Mouse (Mus musculus): ENCODE data around the gene Myo1h. TPM values are rescaled to one million over a fixed set of nuclear protein-coding genes. Genes with fewer than 3 reads are reported as not detected.

The Myo1h gene
- polyA plus RNA-seq, 1 experiment, result 1.1 TPM

- DNase-seq (ENCODE audit: low read depth), result no peak
Measured at GRCm38 (mm10) chr5:114393169-114393568, 104.2 kb downstream of the Myo1h start.

- no peak for DNase-seq (ENCODE audit: low read depth)
Measured at GRCm38 (mm10) chr5:114406592-114406991, 117.6 kb downstream of the Myo1h start.

GRCm38 (mm10) chr5:114407269-114407668 is 118.3 kb downstream of the Myo1h start:
- DNase-seq (ENCODE audit: low read depth), result no peak

- DNase-seq (ENCODE audit: low read depth), result no peak
Measured at GRCm38 (mm10) chr5:114407810-114408209, 118.8 kb downstream of the Myo1h start.

GRCm38 (mm10) chr5:114408846-114409245 is 119.9 kb downstream of the Myo1h start:
- no peak for DNase-seq (ENCODE audit: low read depth)

- no peak for DNase-seq (ENCODE audit: low read depth)
Measured at GRCm38 (mm10) chr5:114410429-114410828, 121.5 kb downstream of the Myo1h start.

- no peak for DNase-seq (ENCODE audit: low read depth)
Measured at GRCm38 (mm10) chr5:114412361-114412998, 123.5 kb downstream of the Myo1h start.

- no peak for DNase-seq (ENCODE audit: low read depth)
Measured at GRCm38 (mm10) chr5:114413067-114413735, 124.2 kb downstream of the Myo1h start.

Other genes with a start within 250 kb of the Myo1h start
- 32.8 and 35.0 TPM in 2 replicates for gene Usp30, start 223.7 kb upstream of the Myo1h start, polyA plus RNA-seq (2012; rRNA removed)
- gene Svop, start 197.6 kb upstream of the Myo1h start, polyA plus RNA-seq (2012; rRNA removed), result 0.15 TPM in 2 replicates
- gene Alkbh2, start 160.9 kb upstream of the Myo1h start, polyA plus RNA-seq (2012; rRNA removed), result 18.1 and 19.6 TPM in 2 replicates
- 5.8 and 6.1 TPM in 2 replicates for gene Ung, start 158.8 kb upstream of the Myo1h start, polyA plus RNA-seq (2012; rRNA removed)
- 15.1 and 18.5 TPM in 2 replicates for gene Acacb, start 142.6 kb upstream of the Myo1h start, polyA plus RNA-seq (2012; rRNA removed)
- 0.03 and 0.24 TPM in 2 replicates for gene Foxn4, start 15.4 kb upstream of the Myo1h start, polyA plus RNA-seq (2012; rRNA removed)
- 68.4 and 85.6 TPM in 2 replicates for gene Kctd10, start 91.3 kb downstream of the Myo1h start, polyA plus RNA-seq (2012; rRNA removed)
- gene Ube3b, start 91.4 kb downstream of the Myo1h start, polyA plus RNA-seq (2012; rRNA removed), result 54.5 and 59.4 TPM in 2 replicates
- gene Mmab, start 154.9 kb downstream of the Myo1h start, polyA plus RNA-seq (2012; rRNA removed), result 19.0 and 22.0 TPM in 2 replicates
- 37.0 and 49.8 TPM in 2 replicates for gene Mvk, start 155.1 kb downstream of the Myo1h start, polyA plus RNA-seq (2012; rRNA removed)